Mouse (Mus musculus) CD4-positive, CD25-positive, alpha-beta regulatory T cell, adult 4 months (primary cell): Measurements from ENCODE around the gene Gm20878. TPM values are rescaled to one million over a fixed set of nuclear protein-coding genes. Genes with fewer than 3 reads are reported as not detected.
"Not testable (repeated sequence)": the region's sequence is repeated elsewhere in the genome, so short reads cannot be mapped to it uniquely, and the experiment has no call there.

ENCODE experiments used
- ATAC-seq: one replicate; pipeline ENCODE4 v1.8.0; 2017
- polyA plus RNA-seq, 2 experiments: library from polyadenylated mRNA; unstranded; fragments of 100-300 nt; shearing (Covaris generic); gene quantifications; one replicate each; pipeline ENCODE4 v1.2.1; 2017

Gene Gm20878
- 1 to 10 TPM; 1.2 to 1.6 TPM for polyA plus RNA-seq

DNA sequence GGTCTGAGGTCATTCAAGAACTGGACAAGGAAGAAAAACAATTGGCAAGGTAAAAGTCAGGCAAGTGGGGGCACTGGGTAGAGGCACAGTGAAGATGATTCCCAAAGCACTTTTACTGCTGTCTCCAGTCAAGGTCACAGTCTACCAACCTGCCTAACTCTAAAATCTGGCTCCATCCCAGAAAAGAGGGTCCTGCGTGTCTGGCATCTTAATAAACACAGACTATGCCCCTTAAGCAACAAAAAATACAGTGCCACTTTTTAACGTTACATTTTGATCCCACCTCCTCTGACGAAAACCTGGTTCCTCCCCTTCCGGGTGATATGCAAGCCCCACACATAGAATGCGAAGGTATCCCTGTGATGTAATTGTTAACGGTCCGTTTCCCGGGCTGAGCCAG is at the start of gene Gm20878:
Gene Gm20878 (plus strand): TSS at position 301 of the 400 bp plus-strand sequence.
- ATAC-seq, result not testable (repeated sequence)

DNA sequence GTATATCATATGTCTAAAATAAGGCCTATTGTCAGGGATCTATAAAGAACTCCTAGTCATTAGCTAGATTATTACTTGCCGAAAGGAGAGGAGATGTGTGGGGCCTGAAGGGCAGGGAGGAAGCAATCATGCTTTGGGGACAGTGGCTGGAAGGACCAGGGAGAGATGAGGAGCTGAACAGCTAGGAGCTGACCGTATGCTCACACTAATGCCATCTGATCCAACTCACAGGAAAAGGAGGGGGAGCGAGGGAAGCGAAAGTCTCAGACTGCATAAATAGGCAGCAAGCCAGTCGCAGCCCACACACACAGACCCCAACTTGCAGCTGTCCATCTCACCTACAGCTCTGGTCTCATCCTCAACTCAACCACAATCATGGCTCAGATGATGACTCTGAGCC is 38.1 kb upstream of the Gm20878 start, which contains the start of gene Gm21541:
Gene Gm21541 (plus strand): TSS at position 301 of the 400 bp plus-strand sequence.
- ATAC-seq, result not testable (repeated sequence)

GRCm38 (mm10) chr4:41965758-41966157 is 24.4 kb downstream of the Gm20878 start, which contains the start of gene Fam205a4:
Fam205a4 (plus strand) TSS chr4:41966058.
- not testable (repeated sequence) for ATAC-seq

Other genes starting within 250 kb of the Gm20878 start
- gene Cntfr, start 244.5 kb upstream of the Gm20878 start, polyA plus RNA-seq, result not detected
- gene Il11ra1, start 241.6 kb upstream of the Gm20878 start, polyA plus RNA-seq, result 10 to 100 TPM in 1 of 2 experiments, 1 to 10 TPM in 1; 10.0 to 14.0 TPM
- gene Rpp25l, start 228.0 kb upstream of the Gm20878 start, polyA plus RNA-seq, result 10 to 100 TPM; 57.2 to 58.2 TPM
- gene Dctn3, start 218.4 kb upstream of the Gm20878 start, polyA plus RNA-seq, result 10 to 100 TPM; 91.6 to 93.7 TPM
- gene Arid3c, start 210.4 kb upstream of the Gm20878 start, polyA plus RNA-seq, result not detected
- 100 to 1,000 TPM in 1 of 2 experiments, 10 to 100 TPM in 1; 70.1 to 104 TPM for gene Galt, start 186.3 kb upstream of the Gm20878 start, polyA plus RNA-seq
- gene Sigmar1, start 185.4 kb upstream of the Gm20878 start, polyA plus RNA-seq, result 10 to 100 TPM; 42.8 to 48.9 TPM
- 10 to 100 TPM in 1 of 2 experiments, 1 to 10 TPM in 1; 9.0 to 10.9 TPM for gene Ccl27a, start 167.3 kb upstream of the Gm20878 start, polyA plus RNA-seq
- gene Gm21541, start 38.0 kb upstream of the Gm20878 start, polyA plus RNA-seq, result not detected
- gene Fam205a4, start 24.5 kb downstream of the Gm20878 start, polyA plus RNA-seq, result under 1 TPM in 1 of 2 experiments, not detected in 1; 0.14 TPM
- not detected for gene Gm21093, start 93.2 kb downstream of the Gm20878 start, polyA plus RNA-seq
- not detected for gene Gm3893, start 149.6 kb downstream of the Gm20878 start, polyA plus RNA-seq
- not detected for gene Gm13304, start 173.2 kb downstream of the Gm20878 start, polyA plus RNA-seq
- gene Gm13306, start 211.9 kb downstream of the Gm20878 start, polyA plus RNA-seq, result not detected
- not detected for gene Gm13305, start 227.0 kb downstream of the Gm20878 start, polyA plus RNA-seq